ENCODE assay signal across 25 mouse cellular contexts in the genomic region with DNA sequence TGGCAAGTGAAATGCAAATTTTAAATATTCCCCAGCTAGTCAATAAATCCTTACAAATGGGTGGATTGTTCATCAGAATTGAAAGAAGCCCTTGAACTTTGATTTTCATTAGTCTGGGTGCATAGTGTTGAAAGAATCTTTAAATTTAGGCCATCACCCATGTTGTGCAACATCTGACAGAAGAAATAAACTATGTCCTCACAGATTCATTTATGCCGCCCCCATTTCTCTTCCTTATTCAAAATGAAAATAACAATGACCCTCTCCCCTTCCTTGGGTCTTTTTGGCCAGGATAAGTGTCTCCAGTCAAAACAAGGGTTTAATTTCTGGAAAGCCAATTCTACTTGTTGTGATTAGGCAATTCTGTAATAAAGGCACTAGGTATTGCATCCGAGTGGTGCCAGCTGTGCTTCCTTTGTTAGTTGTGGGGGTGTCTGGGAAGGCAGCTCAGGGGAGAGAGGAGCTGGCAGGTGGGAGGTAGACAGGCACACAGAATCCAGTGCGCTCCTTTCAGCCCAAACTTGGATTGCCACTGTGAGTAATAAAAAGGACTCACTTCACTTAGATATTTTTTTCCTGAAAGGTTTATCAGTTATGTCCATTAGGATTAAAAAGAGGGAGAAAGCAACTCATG.
DNase-seq lines count a peak whose midpoint lies in the region; ATAC-seq and TF ChIP-seq lines count a peak whose summit lies in the region.
"Had no signal": no experiment of that assay in that cellular context is flagged by ENCODE, and none has a peak within 500 bp of the region (broad histone marks: within the 10 kb centered on the region; RNA-seq: fewer than 3 reads in every experiment).

No protein-coding gene starts in this region.

- peak; percentile 65 for ATAC-seq in megakaryocyte, adult 5-6 weeks (ENCODE audit: poor library complexity, severe bottlenecking)
- ATAC-seq in midbrain, embryonic 14.5 days (ENCODE audit: low FRiP score, low TSS enrichment): no peak
- ATAC-seq: activated CD4-positive, CD25-positive, alpha-beta regulatory T cell, adult 4 months; forebrain, embryonic 15.5 days; Patski had no signal

- DNase-seq in left cerebral cortex, postnatal 25 days (ENCODE audit: low spot score in 2 of 2): peak; percentile 3 to 27
- DNase-seq in left cerebral cortex, postnatal 4 days: no peak
- DNase-seq in brain, embryonic 14.5 days (ENCODE audit: low read depth): peak; percentile 7
- no peak for DNase-seq in lung, postnatal 10 days
- no peak for DNase-seq in midbrain, embryonic 14.5 days
- DNase-seq: adrenal gland, postnatal 14 days; cerebellum, adult 2 months; cerebellum, postnatal 10 days; embryo, embryonic 11 days; gastrocnemius, adult 2 months; gastrocnemius, postnatal 36 days; heart, adult 18-20 months; heart, postnatal 14 days had no signal

- H3K27ac ChIP-seq in midbrain, embryonic 14.5 days (replicated peaks; ENCODE audit: low read depth, low read length): no peak overlapping the region
- H3K27ac ChIP-seq: embryonic facial prominence, embryonic 15.5 days; forebrain, embryonic 10.5 days; forebrain, embryonic 15.5 days; gastrocnemius, adult 2 months; heart, embryonic 15.5 days; hindbrain, embryonic 10.5 days; hindbrain, embryonic 14.5 days had no signal

- WGBS in midbrain, embryonic 14.5 days: 57% methylated on average over 3 of the region's 3 CpGs

- H3K4me1 ChIP-seq in midbrain, embryonic 14.5 days (ENCODE audit: control insufficient read depth, insufficient read depth, low read length): no peaks in the 10 kb centered on the region
- H3K4me1 ChIP-seq: embryonic facial prominence, embryonic 15.5 days; forebrain, embryonic 15.5 days; heart, embryonic 15.5 days had no signal

- no peaks in the 10 kb centered on the region for H3K9me3 ChIP-seq in midbrain, embryonic 14.5 days (ENCODE audit: control insufficient read depth, low read length)
- H3K9me3 ChIP-seq: embryonic facial prominence, embryonic 15.5 days; forebrain, embryonic 10.5 days; forebrain, embryonic 15.5 days; heart, embryonic 15.5 days; hindbrain, embryonic 10.5 days had no signal

- no peaks in the 10 kb centered on the region for H3K27me3 ChIP-seq in midbrain, embryonic 14.5 days (ENCODE audit: control insufficient read depth, insufficient read depth, low read length)
- H3K27me3 ChIP-seq: CH12.LX; embryonic facial prominence, embryonic 15.5 days; forebrain, embryonic 15.5 days; heart, embryonic 15.5 days; Patski had no signal

- no peak for TF ChIP-seq CTCF in brain, embryonic 14.5 days (IDR thresholded peaks at IDR 0.05; ENCODE audit: borderline replicate concordance, extremely low read depth, insufficient read depth, insufficient read length)

- H3K4me3 ChIP-seq in midbrain, embryonic 14.5 days (replicated peaks; ENCODE audit: low read depth, low read length): no peak overlapping the region
- H3K4me3 ChIP-seq: embryonic facial prominence, embryonic 15.5 days; erythroblast, embryonic 14.5 days; forebrain, embryonic 10.5 days; forebrain, embryonic 15.5 days; gastrocnemius, adult 2 months; heart, embryonic 15.5 days; hindbrain, embryonic 10.5 days had no signal

- intact Hi-C loops in left cerebral cortex, postnatal 25 days (cut with DNase I): no loop called here
- intact Hi-C loops in left cerebral cortex, postnatal 4 days (cut with DNase I): no loop called here

- H3K4me2 ChIP-seq in midbrain, embryonic 14.5 days (ENCODE audit: low read length): no peak overlapping the region
- H3K4me2 ChIP-seq: embryonic facial prominence, embryonic 15.5 days; forebrain, embryonic 15.5 days; heart, embryonic 11.5 days; heart, embryonic 15.5 days; hindbrain, embryonic 14.5 days had no signal

- no peak for TF ChIP-seq POLR2A in brain, embryonic 14.5 days (IDR thresholded peaks at IDR 0.05; ENCODE audit: borderline replicate concordance, extremely low read depth, insufficient read depth, insufficient read length, poor library complexity, severe bottlenecking)

- H3K9ac ChIP-seq in midbrain, embryonic 14.5 days (replicated peaks; ENCODE audit: low read length): no peak overlapping the region
- H3K9ac ChIP-seq: embryonic facial prominence, embryonic 15.5 days; forebrain, embryonic 15.5 days; heart, embryonic 15.5 days; hindbrain, embryonic 14.5 days had no signal

- H3K36me3 ChIP-seq in midbrain, embryonic 14.5 days (ENCODE audit: control insufficient read depth, insufficient read depth, low read length): no peaks in the 10 kb centered on the region
- H3K36me3 ChIP-seq: embryonic facial prominence, embryonic 15.5 days; forebrain, embryonic 10.5 days; forebrain, embryonic 15.5 days; heart, embryonic 15.5 days; hindbrain, embryonic 10.5 days had no signal

Comparison
In these comparisons a context has a peak if more than half of its experiments do, and no peak if none do; other contexts are left out.
1. DNase-seq: peak in left cerebral cortex, postnatal 25 days (2 of 2) and brain, embryonic 14.5 days (single experiment); none in left cerebral cortex, postnatal 4 days (single experiment), lung, postnatal 10 days (single experiment) and midbrain, embryonic 14.5 days (single experiment).